Comparison of ENCODE assay signal across 29 mouse cellular contexts in the genomic region with DNA sequence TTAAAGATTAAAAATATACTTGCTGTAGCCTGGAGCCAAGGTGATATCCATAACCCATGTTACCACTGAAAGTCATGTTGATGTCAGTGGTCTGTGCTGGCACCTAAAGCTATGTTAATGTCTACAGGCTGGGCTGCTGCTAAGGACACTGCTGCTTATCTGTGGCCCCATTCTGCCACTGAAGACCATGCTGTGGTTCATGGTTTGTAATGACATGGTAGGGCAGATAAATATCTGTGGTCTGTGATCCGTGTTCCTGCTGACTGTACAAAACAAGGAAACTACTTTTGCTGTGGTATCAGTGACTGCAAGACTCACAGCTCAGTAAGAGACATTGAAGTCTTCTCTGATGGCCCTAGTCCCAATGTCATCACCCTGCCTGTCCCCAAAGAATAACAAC.
"Had no signal": no experiment of that assay in that cellular context is flagged by ENCODE, and none has a peak within 500 bp of the region (broad histone marks: within the 10 kb centered on the region; RNA-seq: fewer than 3 reads in every experiment).

No protein-coding gene starts in this region.

- DNase-seq: heart, postnatal 10 days; heart, postnatal 14 days; heart, postnatal 36 days; heart, postnatal 4 days; kidney, adult 18-20 months; kidney, adult 2 months; kidney, adult 8-10 months; kidney, adult 9 months; kidney, postnatal 10 days; kidney, postnatal 14 days; kidney, postnatal 25 days; kidney, postnatal 36 days; kidney, postnatal 4 days; layer of hippocampus, adult 9-11 months; layer of hippocampus, postnatal 36 days had no signal

- H3K4me1 ChIP-seq: heart, embryonic 12.5 days; heart, embryonic 13.5 days; heart, embryonic 15.5 days; hindbrain, embryonic 10.5 days; hindbrain, embryonic 12.5 days; hindbrain, embryonic 13.5 days; hindbrain, embryonic 15.5 days; intestine, embryonic 15.5 days; kidney, embryonic 15.5 days had no signal

- H3K4me3 ChIP-seq: heart, embryonic 12.5 days; heart, embryonic 13.5 days; heart, embryonic 15.5 days; hindbrain, embryonic 10.5 days; hindbrain, embryonic 12.5 days; hindbrain, embryonic 13.5 days; hindbrain, embryonic 15.5 days; intestine, embryonic 15.5 days; kidney, embryonic 15.5 days; layer of hippocampus, adult 2 months; left cerebral cortex, adult 2 months had no signal

- H3K36me3 ChIP-seq: heart, embryonic 12.5 days; heart, embryonic 13.5 days; heart, embryonic 15.5 days; hindbrain, embryonic 10.5 days; hindbrain, embryonic 12.5 days; hindbrain, embryonic 13.5 days; hindbrain, embryonic 15.5 days; intestine, embryonic 15.5 days; kidney, embryonic 15.5 days had no signal

- H3K27me3 ChIP-seq: heart, embryonic 12.5 days; heart, embryonic 13.5 days; heart, embryonic 15.5 days; hindbrain, embryonic 12.5 days; hindbrain, embryonic 13.5 days; hindbrain, embryonic 15.5 days; intestine, embryonic 15.5 days; kidney, embryonic 15.5 days had no signal

- H3K9ac ChIP-seq: heart, embryonic 12.5 days; heart, embryonic 13.5 days; heart, embryonic 15.5 days; hindbrain, embryonic 12.5 days; hindbrain, embryonic 13.5 days; hindbrain, embryonic 14.5 days; hindbrain, embryonic 15.5 days; intestine, embryonic 15.5 days; kidney, embryonic 15.5 days had no signal

- H3K9me3 ChIP-seq: heart, embryonic 12.5 days; heart, embryonic 13.5 days; heart, embryonic 15.5 days; hindbrain, embryonic 10.5 days; hindbrain, embryonic 12.5 days; hindbrain, embryonic 13.5 days; hindbrain, embryonic 15.5 days; intestine, embryonic 15.5 days; kidney, embryonic 15.5 days had no signal

- H3K27ac ChIP-seq: heart, embryonic 13.5 days; heart, embryonic 15.5 days; hindbrain, embryonic 10.5 days; hindbrain, embryonic 12.5 days; hindbrain, embryonic 13.5 days; hindbrain, embryonic 14.5 days; hindbrain, embryonic 15.5 days; hindbrain, postnatal 0 days; intestine, embryonic 15.5 days; kidney, embryonic 15.5 days; kidney, postnatal 0 days; layer of hippocampus, adult 2 months; left cerebral cortex, adult 2 months had no signal
